Mouse (Mus musculus) liver, adult 2 months (tissue): Measurements from ENCODE around the gene Catspere2.
"Not testable (repeated sequence)": the region's sequence is repeated elsewhere in the genome, so short reads cannot be mapped to it uniquely, and the experiment has no call there.

Experiments used
- CTCF ChIP-seq: fragments of 200-500 bp; IDR thresholded peaks from 2 replicates; pipeline ENCODE4 v1.5.1; 2011; ENCODE audit warnings: low read depth, low read length, control low read depth
- POLR2A ChIP-seq: fragments of 200-500 bp; IDR thresholded peaks from 2 replicates; pipeline ENCODE4 v1.6.1; 2011; ENCODE audit warnings: low read length, control low read depth; ENCODE audit not compliant: insufficient read depth; ENCODE audit errors: extremely low read depth

- TF ChIP-seq POLR2A, CTCF: not testable (repeated sequence)
Observed at GRCm38 (mm10) chr1:177983582-177983981, 359 bp downstream of the Catspere2 start.
